Mouse (Mus musculus) CD4-positive, CD25-positive, alpha-beta regulatory T cell, adult 4 months (primary cell): ENCODE results near the gene Fate1. TPM values are rescaled to one million over a fixed set of nuclear protein-coding genes. Genes with fewer than 3 reads are reported as not detected.
"Not testable (repeated sequence)": the region's sequence is repeated elsewhere in the genome, so short reads cannot be mapped to it uniquely, and the experiment has no call there.

Experiments
- ATAC-seq: one replicate; pipeline ENCODE4 v1.8.0; 2017
- polyA plus RNA-seq, 2 experiments: library from polyadenylated mRNA; unstranded; fragments of 100-300 nt; shearing (Covaris generic); gene quantifications; one replicate each; pipeline ENCODE4 v1.2.1; 2017

The Fate1 gene
- not detected for polyA plus RNA-seq

- ATAC-seq, result no peak
Measured at GRCm38 (mm10) chrX:71972686-71973085, at the start of gene Fate1. Fate1 (plus strand) TSS chrX:71972986.

- no peak for ATAC-seq
Measured at GRCm38 (mm10) chrX:71946631-71947030, 26.2 kb upstream of the Fate1 start.

DNA sequence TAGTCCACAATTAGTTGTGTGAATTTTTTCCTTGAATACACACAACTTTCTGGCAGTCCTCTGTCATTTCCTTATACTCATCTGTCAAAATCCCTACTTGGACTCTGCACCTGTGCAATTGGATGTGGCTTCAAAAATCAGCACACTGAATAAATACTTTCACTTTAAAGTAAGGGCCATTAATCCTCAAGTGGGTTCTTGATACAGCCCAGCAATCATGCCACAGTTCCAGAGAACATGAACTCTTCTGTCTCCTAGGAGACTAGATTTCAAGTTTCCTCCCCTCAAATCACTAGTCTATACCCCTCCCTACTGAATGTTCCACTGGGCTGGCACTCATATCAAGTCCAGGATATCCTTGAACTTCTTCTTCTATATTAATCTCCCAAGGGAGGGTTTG, 14.4 kb upstream of the Fate1 start:
- ATAC-seq, result no peak

GRCm38 (mm10) chrX:71962073-71963051, 10.4 kb upstream of the Fate1 start, which contains the start of gene Prrg3:
Prrg3 (plus strand) TSS chrX:71962624.
- no peak for ATAC-seq

DNA sequence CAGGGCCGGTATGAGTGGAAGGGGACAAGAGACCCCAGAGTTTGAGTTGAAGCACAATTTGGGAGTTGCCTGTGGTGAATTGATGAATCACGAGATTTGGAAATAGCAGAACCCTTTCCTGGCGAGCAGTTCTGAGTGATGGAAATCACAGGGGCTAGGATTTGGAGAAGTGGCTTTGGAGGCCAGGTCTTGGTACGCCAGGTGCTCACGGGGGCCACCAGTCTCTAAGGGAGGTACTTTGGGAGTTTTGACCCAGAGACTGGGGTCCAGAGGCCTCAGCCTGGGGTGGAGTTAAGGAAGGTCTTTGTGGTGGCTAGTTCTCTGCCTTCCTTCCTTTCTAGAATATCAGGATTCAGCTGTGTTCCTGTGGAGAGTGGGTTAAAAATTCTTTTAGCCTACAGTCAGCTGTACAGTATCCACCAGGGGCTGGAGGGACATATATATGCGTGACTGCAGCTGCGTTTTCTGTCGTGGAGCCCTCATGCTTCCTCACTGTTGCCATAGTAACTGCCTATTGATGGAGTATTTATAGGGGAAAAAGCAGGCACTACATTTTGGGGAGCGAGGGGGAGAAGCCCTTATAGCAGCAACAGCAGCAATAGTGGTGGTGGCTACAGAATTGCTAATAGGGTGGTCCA, 9.4 kb upstream of the Fate1 start:
- ATAC-seq, result no peak

DNA sequence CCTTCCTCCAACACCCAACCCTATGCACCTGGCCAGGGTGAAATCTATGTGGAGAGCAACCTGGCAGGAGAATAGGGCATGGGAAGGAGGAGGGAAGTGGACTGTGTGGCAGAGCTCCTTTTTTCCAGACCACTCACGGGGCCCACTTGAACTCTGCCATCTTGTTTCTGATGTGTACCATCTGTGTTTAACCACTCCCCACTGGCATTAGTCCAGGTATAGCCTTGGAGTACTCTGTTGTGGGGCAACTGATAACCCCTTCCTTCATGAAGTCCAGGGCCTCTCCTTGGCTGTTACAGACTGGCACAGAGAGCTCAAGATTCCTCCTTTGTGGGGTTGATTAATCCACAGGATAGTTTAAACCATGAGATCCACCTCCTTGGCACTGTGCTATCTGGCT, 4.6 kb upstream of the Fate1 start:
- no peak for ATAC-seq

GRCm38 (mm10) chrX:71968816-71969215, 4.0 kb upstream of the Fate1 start:
- ATAC-seq, result no peak

- no peak for ATAC-seq
Measured at GRCm38 (mm10) chrX:71971325-71971724, 1.5 kb upstream of the Fate1 start.

DNA sequence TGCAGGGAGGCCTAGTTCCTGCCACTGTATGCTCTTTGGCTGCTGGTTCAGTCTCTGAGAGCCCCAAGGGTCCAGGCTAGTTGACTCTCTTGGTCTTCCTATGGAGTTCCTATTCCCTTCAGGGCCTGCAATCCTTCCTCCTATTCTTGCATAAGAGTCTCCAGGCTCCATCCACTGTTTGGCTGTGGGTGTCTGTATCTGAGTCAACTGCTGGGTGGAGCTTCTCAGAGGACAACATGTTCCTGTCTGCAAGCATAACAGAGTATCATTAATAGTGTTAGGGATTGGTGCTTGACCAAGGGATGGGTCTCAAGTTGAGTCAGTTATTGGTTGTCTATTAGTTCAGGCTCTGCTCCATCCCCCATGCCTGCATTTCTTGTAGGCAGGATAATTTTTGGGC, 4.9 kb downstream of the Fate1 start:
- not testable (repeated sequence) for ATAC-seq

DNA sequence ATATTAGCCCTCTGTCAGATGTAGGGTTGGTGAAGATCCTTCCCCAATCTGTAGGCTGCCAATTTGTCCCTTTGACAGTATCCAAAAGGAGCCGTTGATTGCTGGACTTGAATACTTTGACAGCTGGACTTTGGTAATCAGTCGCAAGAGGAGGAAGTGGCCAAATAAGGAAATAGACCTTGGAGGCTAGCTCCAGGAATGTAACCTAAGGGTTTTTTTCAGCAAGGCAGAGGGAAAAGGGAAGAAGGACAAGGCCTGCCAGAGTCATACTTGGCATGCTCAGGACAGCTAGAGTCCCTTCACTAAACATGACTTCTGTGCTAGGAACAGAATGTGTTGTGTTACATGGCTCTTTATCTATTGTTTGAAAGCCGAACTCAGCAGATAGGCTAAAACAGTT, 7.7 kb downstream of the Fate1 start:
- ATAC-seq, result no peak

- ATAC-seq, result no peak
Measured at GRCm38 (mm10) chrX:71981322-71981721, 8.5 kb downstream of the Fate1 start.

GRCm38 (mm10) chrX:71983205-71983604, 10.4 kb downstream of the Fate1 start:
- no peak for ATAC-seq

- ATAC-seq, result no peak
Measured at GRCm38 (mm10) chrX:71983775-71984174, 11.0 kb downstream of the Fate1 start.

- no peak for ATAC-seq
Measured at GRCm38 (mm10) chrX:71991549-71991948, 18.8 kb downstream of the Fate1 start, which contains the start of gene Cnga2. Cnga2 (plus strand) TSS chrX:71991849.

GRCm38 (mm10) chrX:71995972-71996371, 23.2 kb downstream of the Fate1 start:
- no peak for ATAC-seq

DNA sequence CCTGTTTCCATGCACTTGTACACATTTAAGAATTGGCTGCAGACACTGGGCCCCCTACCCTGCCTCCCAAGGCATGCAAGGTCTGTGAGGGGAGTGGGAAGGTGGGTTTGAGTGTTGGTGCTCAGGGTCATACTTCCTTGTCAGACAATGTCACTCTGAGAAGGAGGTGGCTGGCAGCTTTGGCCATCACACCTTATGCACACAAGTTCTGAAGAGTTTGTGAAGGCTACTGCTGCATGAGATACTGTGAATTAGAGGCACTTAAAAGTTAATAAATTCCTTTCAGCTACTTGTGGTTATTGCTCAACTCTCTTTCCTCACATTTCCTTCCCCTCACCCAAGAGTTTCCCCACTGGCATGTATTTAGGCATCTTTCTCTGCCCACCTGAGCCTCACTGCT, 37.1 kb downstream of the Fate1 start:
- ATAC-seq, result no peak

GRCm38 (mm10) chrX:72012236-72012635, 39.5 kb downstream of the Fate1 start:
- ATAC-seq, result no peak

- no peak for ATAC-seq
Measured at GRCm38 (mm10) chrX:72012804-72013203, 40.0 kb downstream of the Fate1 start.

- ATAC-seq, result no peak
Measured at GRCm38 (mm10) chrX:72022241-72022640, 49.5 kb downstream of the Fate1 start.

GRCm38 (mm10) chrX:72022750-72023398, 50.1 kb downstream of the Fate1 start:
- no peak for ATAC-seq

DNA sequence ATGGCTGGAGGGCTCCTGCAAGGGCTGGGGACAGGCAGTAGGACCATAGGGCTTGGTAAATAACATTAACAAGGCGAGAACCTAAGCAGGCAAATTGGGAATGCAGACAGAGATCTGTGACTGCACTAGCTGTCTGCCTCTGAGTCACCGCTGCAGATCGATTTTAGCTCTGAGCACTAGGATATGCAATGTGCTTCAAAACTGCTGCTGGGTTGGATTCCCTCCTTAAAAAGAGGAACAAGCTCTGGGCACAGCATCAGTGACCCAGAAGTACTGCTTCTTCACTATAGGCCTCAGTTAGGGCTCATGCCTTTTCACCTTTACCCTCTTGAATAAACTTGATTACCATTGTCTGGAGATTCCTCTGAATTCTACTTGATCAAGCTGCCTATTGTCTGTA, 50.8 kb downstream of the Fate1 start:
- no peak for ATAC-seq
